Mouse (Mus musculus) small intestine, adult 2 months (tissue): ENCODE data around the gene Fgf7.

ENCODE experiments used
- CTCF ChIP-seq: fragments of 200-500 bp; IDR thresholded peaks from 2 replicates; pipeline ENCODE4 v1.5.1; 2012; ENCODE audit warnings: low read depth, mild to moderate bottlenecking, control low read depth, inconsistent platforms, low read length, moderate library complexity, mixed read lengths; ENCODE audit not compliant: insufficient replicate concordance, insufficient read length; ENCODE audit errors: extremely low read depth
- POLR2A ChIP-seq: fragments of 200-500 bp; IDR thresholded peaks from 2 replicates; pipeline ENCODE4 v1.6.1; 2012; ENCODE audit warnings: low read depth, mild to moderate bottlenecking, control low read depth, inconsistent platforms, low read length, moderate library complexity

DNA sequence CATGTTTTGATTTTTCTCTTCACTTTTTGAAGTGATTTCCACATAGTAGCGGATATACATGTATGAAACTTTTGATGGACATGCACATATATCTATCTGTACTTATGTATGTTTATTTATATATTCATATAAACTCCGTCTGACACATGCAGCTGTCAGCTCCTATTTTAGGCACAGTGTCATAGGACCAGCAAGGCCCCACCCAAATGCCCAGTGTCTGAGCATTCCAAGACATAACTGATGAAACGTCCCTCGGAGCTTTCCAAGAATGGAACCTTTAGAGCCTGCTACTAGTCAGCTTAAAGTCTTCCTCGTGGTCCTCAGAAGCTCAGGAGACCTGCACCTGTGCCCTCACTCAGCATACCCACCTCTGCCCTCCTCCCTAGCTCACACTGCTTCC, 19.2 kb downstream of the Fgf7 start:
- no peak for TF ChIP-seq POLR2A
- no peak for TF ChIP-seq CTCF
